Mouse (Mus musculus): ENCODE results near the gene Edf1. TPM values are rescaled to one million over a fixed set of nuclear protein-coding genes. Genes with fewer than 3 reads are reported as not detected.

Gene Edf1
- polyA plus RNA-seq (2014; fragmentation: Nextera tagmentation; extraction: Ambion mirVana): 353 and 366 TPM in 2 replicates

DNA sequence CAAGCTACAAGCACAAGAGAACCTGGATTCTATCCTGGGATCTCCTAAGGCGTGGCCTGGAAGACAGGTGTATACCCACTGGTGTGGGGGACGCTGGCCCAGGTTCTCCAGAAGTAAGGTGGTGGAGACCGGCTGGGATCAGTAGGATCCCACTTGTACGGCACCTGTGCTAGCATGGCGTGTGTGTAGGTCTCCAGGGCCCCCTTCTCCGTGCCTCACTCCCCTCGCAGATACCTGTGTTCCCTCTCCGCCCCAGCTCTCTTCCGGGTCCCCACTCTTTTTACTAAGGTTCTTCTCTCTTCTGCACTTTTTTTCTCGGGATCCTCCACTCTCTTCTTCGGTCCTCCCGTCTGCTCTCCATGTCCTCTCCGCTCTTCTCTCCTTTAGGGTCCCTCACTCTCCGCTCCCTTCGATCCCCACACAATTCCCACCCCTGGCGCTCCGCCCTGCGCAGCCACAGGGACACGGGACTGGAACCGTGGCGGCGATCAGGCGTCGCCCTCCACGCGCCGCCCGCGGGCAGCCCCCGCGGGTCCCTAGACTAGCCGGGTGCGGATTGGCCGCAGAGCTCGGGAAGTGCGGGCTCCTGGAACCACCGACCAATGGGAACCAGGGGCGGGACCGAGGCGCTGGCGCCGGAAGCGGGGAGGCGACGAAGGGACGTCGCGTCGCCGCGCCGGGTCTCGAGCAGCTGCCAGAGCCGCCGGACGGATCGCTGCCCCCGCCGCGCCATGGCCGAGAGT lies at the start of gene Edf1:
Gene Edf1, plus strand, starts transcription at position 627 of the 743 bp plus-strand sequence.
- DNase-seq (ENCODE audit: low spot score) (peak; percentile 93), ATAC-seq (ENCODE audit: low FRiP score) (peak; percentile 98)
- under 1% methylated on average over 61 of the region's 61 CpGs for WGBS
- Histone ChIP-seq H3K4me3 (replicated peaks; ENCODE audit: low read length) (peak within 1 kb of the TSS; percentile 96), H3K4me1 (replicated peaks; ENCODE audit: control insufficient read depth, insufficient read depth, low read length) (peaks cover 20% of the 10 kb centered on the region), H3K9me3 (ENCODE audit: control insufficient read depth, low read length) (no peaks in the 10 kb centered on the region), H3K36me3 (replicated peaks; ENCODE audit: control insufficient read depth, insufficient read depth) (peaks cover 25% of the 10 kb centered on the region), H3K9ac (peak within 1 kb of the TSS; percentile 99), H3K27me3 (ENCODE audit: control insufficient read depth, insufficient read depth, low read length) (no peaks in the 10 kb centered on the region), H3K4me2 (replicated peaks) (peak within 1 kb of the TSS; percentile 98), H3K27ac (peak within 1 kb of the TSS; percentile 78)

- no peaks in the 10 kb centered on the region for H3K27me3 ChIP-seq (ENCODE audit: control insufficient read depth, insufficient read depth, low read length)
- no peak overlapping the region for H3K4me3 ChIP-seq (replicated peaks; ENCODE audit: low read length)
- DNase-seq (ENCODE audit: low spot score) (no peak), ATAC-seq (ENCODE audit: low FRiP score) (no peak)
- no peak overlapping the region for H3K27ac ChIP-seq
- H3K4me2 ChIP-seq (replicated peaks): no peak overlapping the region
- no peaks in the 10 kb centered on the region for H3K4me1 ChIP-seq (replicated peaks; ENCODE audit: control insufficient read depth, insufficient read depth, low read length)
- no peak overlapping the region for H3K9ac ChIP-seq
- H3K36me3 ChIP-seq (replicated peaks; ENCODE audit: control insufficient read depth, insufficient read depth): peaks cover 12% of the 10 kb centered on the region
- whole genome bisulfite sequencing: 64% methylated on average over 3 of the region's 3 CpGs
- no peaks in the 10 kb centered on the region for H3K9me3 ChIP-seq (ENCODE audit: control insufficient read depth, low read length)
Measured at GRCm38 (mm10) chr2:25509912-25510311, 47.7 kb upstream of the Edf1 start.

GRCm38 (mm10) chr2:25526510-25527302 lies 30.9 kb upstream of the Edf1 start:
- WGBS: 95% methylated on average over 9 of the region's 9 CpGs
- H3K36me3 ChIP-seq (replicated peaks; ENCODE audit: control insufficient read depth, insufficient read depth): peaks cover 79% of the 10 kb centered on the region

GRCm38 (mm10) chr2:25533707-25534106 lies 23.9 kb upstream of the Edf1 start:
- Histone ChIP-seq H3K4me2 (replicated peaks) (no peak overlapping the region), H3K9ac (no peak overlapping the region), H3K36me3 (replicated peaks; ENCODE audit: control insufficient read depth, insufficient read depth) (peaks cover 56% of the 10 kb centered on the region), H3K27me3 (ENCODE audit: control insufficient read depth, insufficient read depth, low read length) (no peaks in the 10 kb centered on the region), H3K27ac (no peak overlapping the region), H3K4me3 (replicated peaks; ENCODE audit: low read length) (no peak overlapping the region), H3K9me3 (ENCODE audit: control insufficient read depth, low read length) (no peaks in the 10 kb centered on the region), H3K4me1 (replicated peaks; ENCODE audit: control insufficient read depth, insufficient read depth, low read length) (no peaks in the 10 kb centered on the region)
- ATAC-seq (ENCODE audit: low FRiP score) (no peak), DNase-seq (ENCODE audit: low spot score) (no peak)
- 98% methylated on average over 2 of the region's 2 CpGs for WGBS

More at GRCm38 (mm10) chr2:25526510-25527302, 30.9 kb upstream of the Edf1 start:
- Histone ChIP-seq H3K4me2 (replicated peaks) (no peak overlapping the region), H3K27ac (no peak overlapping the region), H3K4me1 (replicated peaks; ENCODE audit: control insufficient read depth, insufficient read depth, low read length) (no peaks in the 10 kb centered on the region), H3K9me3 (ENCODE audit: control insufficient read depth, low read length) (no peaks in the 10 kb centered on the region), H3K9ac (no peak overlapping the region), H3K27me3 (ENCODE audit: control insufficient read depth, insufficient read depth, low read length) (no peaks in the 10 kb centered on the region), H3K4me3 (replicated peaks; ENCODE audit: low read length) (no peak overlapping the region)
- no peak for DNase-seq (ENCODE audit: low spot score)
- ATAC-seq (ENCODE audit: low FRiP score): no peak

DNA sequence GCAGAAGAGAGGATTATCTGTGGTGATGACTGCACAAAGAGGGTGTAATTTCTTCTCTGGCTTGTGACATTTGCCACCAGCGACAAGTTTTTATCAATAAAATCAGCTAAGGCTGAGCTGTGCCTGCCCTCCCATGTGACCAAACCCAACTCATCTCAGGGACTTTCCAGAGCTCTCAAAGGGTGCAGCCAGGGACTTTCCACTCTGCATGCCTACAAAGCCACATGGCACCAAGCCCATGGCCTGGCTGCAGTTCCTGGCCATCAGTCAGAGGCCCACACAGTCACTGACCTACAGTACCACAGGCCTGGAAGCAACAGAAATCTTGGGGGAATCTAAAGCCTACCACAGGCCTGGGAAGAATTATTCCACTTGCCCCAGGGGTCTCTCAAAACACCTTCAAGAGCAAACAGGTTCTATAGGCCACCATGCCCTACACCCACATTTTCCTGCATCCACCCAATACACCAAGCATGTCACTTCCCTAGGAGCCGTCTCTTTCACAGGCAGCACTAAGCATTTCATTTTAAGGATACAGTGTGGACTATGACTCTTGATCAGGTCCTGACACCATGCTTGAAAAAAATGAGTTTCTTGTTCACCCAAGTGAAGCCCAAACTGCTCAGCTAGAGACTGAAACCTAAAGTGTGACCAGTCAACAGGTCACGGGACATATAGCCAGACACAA lies 23.3 kb upstream of the Edf1 start:
- Histone ChIP-seq H3K27ac (no peak overlapping the region), H3K9ac (no peak overlapping the region), H3K27me3 (ENCODE audit: control insufficient read depth, insufficient read depth, low read length) (no peaks in the 10 kb centered on the region), H3K9me3 (ENCODE audit: control insufficient read depth, low read length) (no peaks in the 10 kb centered on the region), H3K4me2 (replicated peaks) (no peak overlapping the region), H3K4me3 (replicated peaks; ENCODE audit: low read length) (no peak overlapping the region), H3K36me3 (replicated peaks; ENCODE audit: control insufficient read depth, insufficient read depth) (peaks cover 50% of the 10 kb centered on the region), H3K4me1 (replicated peaks; ENCODE audit: control insufficient read depth, insufficient read depth, low read length) (no peaks in the 10 kb centered on the region)
- DNase-seq (ENCODE audit: low spot score) (no peak), ATAC-seq (ENCODE audit: low FRiP score) (no peak)
- 94% methylated on average over 3 of the region's 3 CpGs for WGBS

DNA sequence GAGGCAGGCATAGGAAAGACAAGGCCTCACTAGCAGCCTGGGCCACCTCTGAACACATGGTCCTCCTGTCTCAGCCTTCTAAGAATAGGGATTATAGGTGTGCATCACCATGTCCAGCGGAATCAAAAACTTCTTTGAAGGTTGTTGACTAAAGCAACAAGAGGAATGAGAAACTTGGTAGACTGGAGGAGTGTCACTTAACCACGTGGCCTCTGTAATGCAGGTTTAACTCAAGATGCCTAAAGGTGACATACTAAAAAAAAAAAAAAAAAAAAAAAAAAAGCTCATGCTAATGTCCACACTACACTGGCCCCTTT lies 22.8 kb upstream of the Edf1 start:
- ATAC-seq (ENCODE audit: low FRiP score): no peak
- no peak overlapping the region for H3K4me3 ChIP-seq (replicated peaks; ENCODE audit: low read length)
- H3K27ac ChIP-seq: no peak overlapping the region
- no peaks in the 10 kb centered on the region for H3K27me3 ChIP-seq (ENCODE audit: control insufficient read depth, insufficient read depth, low read length)
- no peak overlapping the region for H3K9ac ChIP-seq
- DNase-seq (ENCODE audit: low spot score): no peak
- 92% methylated on average over 2 of the region's 2 CpGs for WGBS
- H3K4me2 ChIP-seq (replicated peaks): no peak overlapping the region
- H3K9me3 ChIP-seq (ENCODE audit: control insufficient read depth, low read length): no peaks in the 10 kb centered on the region
- H3K4me1 ChIP-seq (replicated peaks; ENCODE audit: control insufficient read depth, insufficient read depth, low read length): no peaks in the 10 kb centered on the region
- peaks cover 45% of the 10 kb centered on the region for H3K36me3 ChIP-seq (replicated peaks; ENCODE audit: control insufficient read depth, insufficient read depth)

DNA sequence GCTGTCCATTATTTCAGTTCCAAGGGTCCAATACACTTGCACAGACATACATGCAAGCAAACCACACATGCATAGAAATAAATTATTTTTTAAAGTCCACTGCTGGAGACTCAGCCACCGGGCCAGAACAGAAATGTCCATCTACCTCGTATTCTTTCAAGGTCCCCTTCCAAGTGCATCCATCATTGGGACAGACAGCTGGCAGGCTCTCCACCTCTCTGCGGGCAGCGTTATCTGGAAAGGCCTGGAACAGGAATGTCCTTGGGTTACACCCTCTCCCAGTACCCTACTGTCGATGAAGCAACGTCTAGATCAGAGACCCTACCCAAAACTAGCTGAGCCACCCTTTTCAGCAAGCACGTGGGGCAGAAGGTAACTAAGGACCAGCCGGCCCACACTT lies 21.1 kb upstream of the Edf1 start:
- Histone ChIP-seq H3K27ac (no peak overlapping the region), H3K4me2 (replicated peaks) (no peak overlapping the region), H3K9ac (no peak overlapping the region), H3K9me3 (ENCODE audit: control insufficient read depth, low read length) (no peaks in the 10 kb centered on the region), H3K27me3 (ENCODE audit: control insufficient read depth, insufficient read depth, low read length) (no peaks in the 10 kb centered on the region), H3K4me1 (replicated peaks; ENCODE audit: control insufficient read depth, insufficient read depth, low read length) (no peaks in the 10 kb centered on the region), H3K36me3 (replicated peaks; ENCODE audit: control insufficient read depth, insufficient read depth) (peaks cover 37% of the 10 kb centered on the region), H3K4me3 (replicated peaks; ENCODE audit: low read length) (no peak overlapping the region)
- ATAC-seq (ENCODE audit: low FRiP score): no peak
- WGBS: 93% methylated on average over 8 of the region's 8 CpGs
- no peak for DNase-seq (ENCODE audit: low spot score)

DNA sequence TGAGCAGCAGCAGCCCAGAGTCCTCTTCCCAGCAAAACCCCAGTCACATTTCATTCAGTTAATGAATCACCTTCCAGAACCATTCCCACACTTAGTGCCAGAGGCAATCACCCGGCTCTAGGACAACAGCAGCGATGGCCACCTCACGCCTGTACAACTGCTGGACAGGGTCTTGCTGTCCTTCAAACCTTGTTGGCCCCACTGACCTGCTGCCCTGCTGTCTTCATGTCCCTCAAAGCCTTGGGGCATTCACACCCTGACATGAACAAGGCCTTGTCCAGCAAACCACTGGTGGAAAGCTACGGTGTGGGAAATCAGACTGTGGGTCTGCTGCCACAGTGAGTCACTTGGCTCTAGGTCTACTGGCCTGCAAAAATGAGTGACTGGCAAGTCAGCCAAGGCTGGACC lies 17.1 kb upstream of the Edf1 start:
- H3K27ac ChIP-seq: no peak overlapping the region
- no peak overlapping the region for H3K4me2 ChIP-seq (replicated peaks)
- no peak overlapping the region for H3K4me3 ChIP-seq (replicated peaks; ENCODE audit: low read length)
- no peak overlapping the region for H3K9ac ChIP-seq
- 98% methylated on average over 4 of the region's 4 CpGs for WGBS
- DNase-seq (ENCODE audit: low spot score) (no peak), ATAC-seq (ENCODE audit: low FRiP score) (no peak)
- no peaks in the 10 kb centered on the region for H3K4me1 ChIP-seq (replicated peaks; ENCODE audit: control insufficient read depth, insufficient read depth, low read length)
- H3K27me3 ChIP-seq (ENCODE audit: control insufficient read depth, insufficient read depth, low read length): no peaks in the 10 kb centered on the region
- H3K9me3 ChIP-seq (ENCODE audit: control insufficient read depth, low read length): no peaks in the 10 kb centered on the region
- peaks cover 26% of the 10 kb centered on the region for H3K36me3 ChIP-seq (replicated peaks; ENCODE audit: control insufficient read depth, insufficient read depth)

Measured in hindbrain, embryonic 14.5 days (tissue).